Mouse (Mus musculus): ENCODE data around the gene Erh. TPM values are rescaled to one million over a fixed set of nuclear protein-coding genes. Genes with fewer than 3 reads are reported as not detected.

Gene Erh
- polyA plus RNA-seq, 1 experiment from 2014 or later, result 188 TPM

DNA sequence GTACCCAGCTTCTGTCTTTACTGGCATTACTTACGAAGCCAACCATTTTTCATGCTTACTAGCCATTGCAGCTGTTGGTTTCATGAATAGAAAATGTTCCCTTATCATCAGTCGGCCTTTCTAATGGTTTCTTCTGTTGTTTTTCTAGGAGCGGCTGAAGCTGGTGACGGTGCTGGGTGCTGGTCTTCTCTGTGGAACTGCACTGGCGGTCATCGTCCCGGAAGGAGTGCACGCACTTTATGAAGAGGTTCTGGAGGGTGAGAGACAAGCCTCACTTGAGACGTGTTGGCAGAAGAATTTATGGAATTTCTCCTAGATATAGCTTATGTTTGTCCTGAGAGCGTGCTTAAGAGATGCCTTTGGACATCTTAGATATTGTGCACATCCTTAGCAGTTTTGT lies 18.2 kb upstream of the Erh start:
- Histone ChIP-seq H3K4me3 (no peak overlapping the region), H3K27me3 (replicated peaks) (no peaks in the 10 kb centered on the region), H3K4me1 (peaks cover 25% of the 10 kb centered on the region), H3K9ac (no peak overlapping the region), H3K36me3 (peaks cover 30% of the 10 kb centered on the region), H3K4me2 (no peak overlapping the region), H3K27ac (no peak overlapping the region), H3K9me3 (replicated peaks) (no peaks in the 10 kb centered on the region)
- 88% methylated on average over 10 of the region's 10 CpGs for WGBS (ENCODE audit: insufficient replicate concordance)
- no peak for ATAC-seq

GRCm38 (mm10) chr12:80658661-80659060 lies 14.5 kb upstream of the Erh start:
- H3K4me3 ChIP-seq, result no peak overlapping the region
- no peak overlapping the region for H3K27ac ChIP-seq
- WGBS (ENCODE audit: insufficient replicate concordance), result 65% methylated on average over 6 of the region's 6 CpGs
- no peak overlapping the region for H3K4me2 ChIP-seq
- H3K27me3 ChIP-seq (replicated peaks), result no peaks in the 10 kb centered on the region
- ATAC-seq, result no peak
- no peak overlapping the region; the same call in 1 of the 2 replicates for H3K9ac ChIP-seq
- peaks cover 18% of the 10 kb centered on the region for H3K36me3 ChIP-seq
- peaks cover 28% of the 10 kb centered on the region for H3K4me1 ChIP-seq
- no peaks in the 10 kb centered on the region for H3K9me3 ChIP-seq (replicated peaks)

DNA sequence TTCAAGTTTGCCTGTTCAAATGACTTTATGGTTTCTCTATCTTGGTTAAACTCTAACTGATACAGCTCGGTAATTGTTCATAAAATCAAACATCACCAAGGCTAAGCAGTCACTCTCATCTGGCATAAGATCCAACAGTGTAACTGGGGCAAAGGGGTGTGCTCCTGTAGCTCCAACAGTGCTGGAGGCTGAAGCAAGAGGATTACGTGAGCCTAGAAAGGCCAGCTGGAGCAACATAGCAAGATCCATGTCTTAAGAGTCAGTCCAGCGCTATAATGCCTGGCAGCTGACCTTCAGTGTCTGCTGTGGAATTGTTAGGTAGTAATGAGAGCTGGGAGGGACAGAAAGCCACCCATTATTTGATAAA lies 10.5 kb upstream of the Erh start:
- Histone ChIP-seq H3K36me3 (peaks cover 11% of the 10 kb centered on the region), H3K4me1 (peaks cover 25% of the 10 kb centered on the region), H3K4me2 (no peak overlapping the region), H3K27me3 (replicated peaks) (no peaks in the 10 kb centered on the region), H3K27ac (no peak overlapping the region), H3K4me3 (no peak overlapping the region), H3K9ac (no peak overlapping the region), H3K9me3 (replicated peaks) (no peaks in the 10 kb centered on the region)
- 82% methylated on average over 3 of the region's 3 CpGs for WGBS (ENCODE audit: insufficient replicate concordance)
- no peak for ATAC-seq

DNA sequence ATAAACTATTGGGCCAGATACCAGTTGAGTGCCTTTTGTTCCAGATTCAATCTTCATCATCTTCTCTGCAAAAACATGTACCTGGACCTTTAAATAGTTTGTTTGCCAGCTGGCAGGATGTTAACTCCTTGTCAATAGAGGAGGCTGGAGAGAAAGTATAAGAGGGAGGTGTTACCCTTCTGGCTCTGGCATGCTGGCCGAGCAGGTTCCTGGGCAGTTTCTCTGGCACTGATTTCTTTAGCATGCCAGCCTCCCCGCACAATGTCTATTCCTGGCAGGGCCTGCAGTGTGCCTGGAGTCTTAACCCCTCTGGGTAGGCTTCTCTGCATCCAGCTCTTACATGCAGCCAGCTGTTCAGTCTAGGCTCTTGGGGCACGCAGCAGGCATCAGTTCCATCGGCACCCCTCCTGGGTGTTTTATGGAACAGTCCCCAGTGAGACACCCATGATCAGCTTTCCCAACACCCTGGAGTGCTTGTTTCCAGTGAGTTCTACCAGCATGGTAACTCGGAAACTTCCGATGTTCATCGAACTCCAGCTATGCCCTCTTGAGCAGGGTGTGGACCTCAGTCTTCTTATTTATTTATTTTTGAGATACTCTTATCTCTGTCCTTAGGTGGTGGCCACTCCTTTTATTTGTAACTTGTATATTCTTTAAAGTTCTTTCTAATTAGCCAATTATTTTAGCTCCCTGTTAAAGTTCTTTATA lies 10.0 kb upstream of the Erh start:
- H3K27ac ChIP-seq, result no peak overlapping the region
- H3K36me3 ChIP-seq, result peaks cover 14% of the 10 kb centered on the region
- no peak overlapping the region for H3K4me3 ChIP-seq
- H3K4me1 ChIP-seq, result peaks cover 28% of the 10 kb centered on the region
- WGBS (ENCODE audit: insufficient replicate concordance), result 84% methylated on average over 7 of the region's 7 CpGs
- no peak overlapping the region for H3K9ac ChIP-seq
- no peaks in the 10 kb centered on the region for H3K27me3 ChIP-seq (replicated peaks)
- H3K9me3 ChIP-seq (replicated peaks), result no peaks in the 10 kb centered on the region
- no peak overlapping the region for H3K4me2 ChIP-seq
- ATAC-seq, result no peak

GRCm38 (mm10) chr12:80646377-80646776 lies 2.2 kb upstream of the Erh start:
- Histone ChIP-seq H3K4me1 (peaks cover 67% of the 10 kb centered on the region), H3K4me3 (0 out of 2 replicates have a peak overlapping the region, but pooled peaks have one; percentile 87), H3K36me3 (peaks cover 48% of the 10 kb centered on the region), H3K4me2 (peak overlapping the region; percentile 96), H3K9me3 (replicated peaks) (no peaks in the 10 kb centered on the region), H3K27ac (no peak overlapping the region), H3K9ac (no peak overlapping the region), H3K27me3 (replicated peaks) (no peaks in the 10 kb centered on the region)
- no peak for ATAC-seq
- 90% methylated on average over 3 of the region's 3 CpGs for WGBS (ENCODE audit: insufficient replicate concordance)

- Histone ChIP-seq H3K9me3 (replicated peaks) (no peaks in the 10 kb centered on the region), H3K27me3 (replicated peaks) (no peaks in the 10 kb centered on the region), H3K4me1 (peaks cover 65% of the 10 kb centered on the region), H3K36me3 (peaks cover 62% of the 10 kb centered on the region), H3K27ac (peak overlapping the region; percentile 84), H3K4me3 (peak overlapping the region; percentile 87), H3K9ac (peak overlapping the region; percentile 80), H3K4me2 (peak overlapping the region; percentile 96)
- no peak for ATAC-seq
- 5% methylated on average over 18 of the region's 18 CpGs for WGBS (ENCODE audit: insufficient replicate concordance)
Observed at GRCm38 (mm10) chr12:80644506-80644868, 346 bp upstream of the Erh start.

DNA sequence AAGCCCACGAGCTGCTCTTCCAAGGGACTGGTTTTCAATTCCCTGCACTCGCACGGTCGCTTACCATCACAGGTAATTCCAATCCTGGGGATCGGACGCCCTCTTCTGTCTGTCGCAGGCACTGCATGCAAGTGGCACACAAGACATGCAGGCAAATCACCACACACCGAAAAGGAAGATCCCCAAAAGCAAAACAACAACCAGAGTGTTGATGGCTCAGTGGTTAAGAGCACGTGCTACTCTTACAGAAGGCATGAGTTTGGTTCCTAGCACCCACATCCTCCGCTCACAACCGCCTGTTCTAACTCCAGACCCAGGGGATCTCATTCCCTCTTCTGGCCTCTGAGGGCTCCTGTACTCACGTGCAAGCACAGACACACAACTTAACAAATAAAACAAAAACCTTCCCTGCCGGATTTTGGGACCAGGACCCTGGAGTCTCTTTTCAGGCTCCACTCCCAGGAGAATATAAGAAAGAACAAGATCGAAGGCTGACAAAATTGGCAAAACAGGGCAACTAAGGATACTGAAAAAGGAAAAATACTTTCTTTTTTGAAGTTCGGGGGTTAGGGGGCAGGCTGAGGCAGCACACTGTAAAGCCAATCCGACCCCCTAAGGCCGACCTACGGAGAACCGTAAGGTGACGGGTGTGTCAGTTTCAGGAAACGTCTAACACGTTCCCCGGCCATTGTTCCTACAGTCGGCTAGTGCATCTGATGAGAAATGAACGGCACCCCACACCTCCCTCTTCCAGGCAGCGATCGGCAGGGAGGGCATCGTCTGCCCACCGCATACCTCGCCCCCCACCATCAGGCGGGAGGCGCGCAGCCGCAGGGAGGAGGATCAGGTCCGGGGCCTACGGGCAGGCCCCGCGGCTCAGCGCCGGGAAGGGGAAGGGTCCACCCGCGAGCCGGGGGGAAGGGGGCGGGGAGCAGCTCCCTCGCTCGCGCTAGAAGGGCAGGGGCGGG lies 1.1 kb downstream of the Erh start:
- peak; percentile 49 for ATAC-seq
- 1% methylated on average over 48 of the region's 48 CpGs for WGBS (ENCODE audit: insufficient replicate concordance)
- H3K9ac ChIP-seq, result peak overlapping the region; percentile 92
- H3K4me3 ChIP-seq, result peak overlapping the region; percentile 87
- H3K36me3 ChIP-seq, result peaks cover 63% of the 10 kb centered on the region
- H3K4me2 ChIP-seq, result peak overlapping the region; percentile 96
- H3K27me3 ChIP-seq (replicated peaks), result no peaks in the 10 kb centered on the region
- H3K9me3 ChIP-seq (replicated peaks), result no peaks in the 10 kb centered on the region
- peak overlapping the region; percentile 84 for H3K27ac ChIP-seq
- H3K4me1 ChIP-seq, result peaks cover 57% of the 10 kb centered on the region

GRCm38 (mm10) chr12:80631790-80632189 lies 12.4 kb downstream of the Erh start:
- H3K9ac ChIP-seq, result no peak overlapping the region
- no peak overlapping the region for H3K27ac ChIP-seq
- no peak overlapping the region for H3K4me2 ChIP-seq
- H3K27me3 ChIP-seq (replicated peaks), result no peaks in the 10 kb centered on the region
- H3K9me3 ChIP-seq (replicated peaks), result no peaks in the 10 kb centered on the region
- ATAC-seq, result no peak
- 75% methylated on average over 5 of the region's 5 CpGs for WGBS (ENCODE audit: insufficient replicate concordance)
- H3K4me1 ChIP-seq, result no peaks in the 10 kb centered on the region
- peaks cover 60% of the 10 kb centered on the region for H3K36me3 ChIP-seq
- H3K4me3 ChIP-seq, result no peak overlapping the region

DNA sequence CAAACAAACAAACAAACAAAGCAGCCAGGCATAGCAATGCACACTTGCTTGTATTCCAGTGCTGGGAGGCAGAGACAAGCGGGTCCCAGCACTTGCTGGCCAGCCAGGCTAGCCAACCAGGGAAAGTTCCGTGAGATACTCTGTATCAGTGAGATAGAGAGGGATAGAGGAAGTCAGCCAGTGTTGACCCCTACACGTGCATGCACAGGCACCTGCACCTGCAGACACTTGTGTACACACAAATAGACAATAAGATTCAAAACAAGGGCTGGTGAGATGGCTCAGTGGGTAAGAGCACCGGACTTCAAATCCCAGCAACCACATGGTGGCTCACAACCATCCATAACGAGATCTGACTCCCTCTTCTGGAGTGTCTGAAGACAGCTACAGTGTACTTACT lies 23.6 kb downstream of the Erh start:
- no peaks in the 10 kb centered on the region for H3K36me3 ChIP-seq
- 55% methylated on average over 5 of the region's 5 CpGs for WGBS (ENCODE audit: insufficient replicate concordance)
- no peak overlapping the region for H3K27ac ChIP-seq
- no peaks in the 10 kb centered on the region for H3K27me3 ChIP-seq (replicated peaks)
- no peak overlapping the region for H3K9ac ChIP-seq
- no peak overlapping the region for H3K4me3 ChIP-seq
- H3K4me1 ChIP-seq, result no peaks in the 10 kb centered on the region
- no peak for ATAC-seq
- H3K9me3 ChIP-seq (replicated peaks), result no peaks in the 10 kb centered on the region
- no peak overlapping the region for H3K4me2 ChIP-seq

- 43% methylated on average over 7 of the region's 7 CpGs for WGBS (ENCODE audit: insufficient replicate concordance)
Observed at GRCm38 (mm10) chr12:80615371-80616257, 28.5 kb downstream of the Erh start.

DNA sequence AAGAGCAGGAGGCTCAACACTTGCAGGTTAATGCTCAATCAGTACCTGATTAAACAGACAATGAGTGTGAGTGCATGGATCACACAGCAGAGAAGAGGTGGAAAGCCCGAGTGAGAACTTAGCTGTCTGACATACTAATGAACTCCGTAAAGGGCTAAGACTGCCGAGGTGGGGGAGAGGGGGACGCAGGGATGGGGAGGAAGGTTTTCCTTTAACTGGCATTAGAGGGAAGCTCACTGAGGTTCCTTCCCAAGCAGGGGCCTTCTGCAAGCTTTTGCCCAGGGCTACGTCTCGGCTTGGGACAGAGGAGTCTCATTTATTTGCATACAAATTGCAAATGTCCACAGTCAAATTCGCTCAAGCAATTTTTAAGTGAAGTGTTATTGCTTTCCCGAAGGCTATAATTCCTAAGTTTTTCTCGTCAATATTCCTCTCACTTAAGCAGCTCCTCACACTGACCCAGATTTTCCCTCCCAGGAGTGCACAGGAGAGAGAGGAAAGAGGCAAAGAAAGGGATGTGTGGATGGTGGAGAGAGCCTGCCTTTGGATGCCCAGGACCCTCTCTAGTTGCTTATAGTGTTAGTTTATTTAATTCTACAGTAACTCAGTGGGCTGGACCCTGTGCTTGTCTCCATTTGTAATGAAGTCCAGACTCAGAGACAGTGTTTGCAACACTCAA lies 31.9 kb downstream of the Erh start:
- Histone ChIP-seq H3K4me2 (no peak overlapping the region), H3K27me3 (replicated peaks) (no peaks in the 10 kb centered on the region), H3K9me3 (replicated peaks) (no peaks in the 10 kb centered on the region), H3K36me3 (no peaks in the 10 kb centered on the region), H3K27ac (no peak overlapping the region), H3K4me3 (no peak overlapping the region), H3K4me1 (no peaks in the 10 kb centered on the region), H3K9ac (no peak overlapping the region)
- 45% methylated on average over 9 of the region's 9 CpGs for WGBS (ENCODE audit: insufficient replicate concordance)
- ATAC-seq, result no peak

More at GRCm38 (mm10) chr12:80615371-80616257, 28.5 kb downstream of the Erh start:
- Histone ChIP-seq H3K4me1 (no peaks in the 10 kb centered on the region), H3K4me3 (no peak overlapping the region), H3K9ac (no peak overlapping the region), H3K9me3 (replicated peaks) (no peaks in the 10 kb centered on the region), H3K27me3 (replicated peaks) (no peaks in the 10 kb centered on the region), H3K27ac (no peak overlapping the region), H3K36me3 (no peaks in the 10 kb centered on the region), H3K4me2 (no peak overlapping the region)
- ATAC-seq, result no peak
